Mouse (Mus musculus): Measurements from ENCODE around the gene Ghrhr. TPM values are rescaled to one million over a fixed set of nuclear protein-coding genes. Genes with fewer than 3 reads are reported as not detected.

Gene Ghrhr
- total RNA-seq, 2 experiments from 2014 or later = not detected

DNA sequence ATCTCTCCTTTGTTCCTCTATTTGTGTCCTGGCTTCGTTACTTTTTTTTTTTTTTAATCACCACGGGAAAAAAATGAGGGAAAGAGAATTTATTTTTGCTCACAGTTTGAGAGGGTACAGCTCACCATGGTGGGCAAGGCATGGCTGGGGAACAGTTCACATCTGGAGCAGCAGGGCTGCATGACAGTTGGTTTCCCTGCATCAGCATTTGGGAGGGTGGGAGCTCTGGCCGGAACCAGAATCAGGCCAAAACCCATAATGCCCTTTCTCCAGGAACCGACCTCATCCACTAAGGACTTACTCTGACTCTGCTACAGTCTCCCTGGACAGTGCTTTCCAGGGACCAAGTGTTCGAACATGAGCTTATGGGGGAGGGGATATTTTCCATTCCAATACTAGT, 13.2 kb downstream of the Ghrhr start:
- ATAC-seq (replicated peaks; ENCODE audit: poor library complexity, severe bottlenecking) = no peak

DNA sequence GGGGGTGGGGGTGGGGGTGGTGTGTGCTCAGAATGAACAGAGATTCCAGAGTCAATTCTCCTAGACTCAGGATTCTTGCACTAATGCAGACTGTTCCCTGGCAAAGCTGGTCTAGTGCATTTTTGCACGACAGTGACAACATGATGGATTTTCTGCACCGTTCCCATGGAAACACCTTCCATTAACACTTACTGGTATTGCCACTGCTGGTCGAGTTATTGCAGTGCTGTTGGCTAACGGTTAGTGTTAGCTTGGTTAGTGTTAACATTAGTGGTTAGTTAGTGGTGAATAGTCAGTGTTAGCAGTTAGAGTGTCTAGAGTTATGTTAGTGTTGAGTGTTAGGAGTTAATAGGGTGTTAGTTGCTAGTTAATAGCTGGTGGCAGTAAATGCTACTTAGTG, 15.7 kb downstream of the Ghrhr start:
- no peak for ATAC-seq (replicated peaks; ENCODE audit: poor library complexity, severe bottlenecking)

GRCm38 (mm10) chr6:55392453-55392852, 16.4 kb downstream of the Ghrhr start:
- peak; percentile 65; the same call in 1 of the 2 replicates for ATAC-seq (replicated peaks; ENCODE audit: poor library complexity, severe bottlenecking)

DNA sequence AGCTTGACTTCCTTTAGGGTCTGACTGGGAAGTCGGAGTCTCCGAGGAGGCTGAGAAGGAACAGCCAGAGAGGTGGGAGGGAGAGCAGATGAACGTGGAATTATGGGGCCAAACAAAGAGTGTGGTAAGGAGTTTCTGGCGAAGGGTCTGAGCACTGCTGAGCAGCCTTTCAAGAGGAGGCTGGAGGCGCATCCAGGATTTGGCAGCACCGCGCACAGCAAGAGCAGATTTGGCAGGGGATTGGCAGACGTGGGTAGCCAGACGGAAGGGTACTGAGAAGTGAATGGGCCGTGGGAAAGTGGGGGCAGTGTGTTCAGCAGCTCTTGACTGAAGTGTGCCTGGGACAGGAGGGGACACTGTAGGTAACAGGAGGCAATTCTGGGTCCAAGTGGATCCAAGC, 18.8 kb downstream of the Ghrhr start:
- no peak for ATAC-seq (replicated peaks; ENCODE audit: poor library complexity, severe bottlenecking)

- ATAC-seq (replicated peaks; ENCODE audit: poor library complexity, severe bottlenecking) = no peak
These were observed 20.1 kb downstream of the Ghrhr start for GRCm38 (mm10) chr6:55396176-55396575.

DNA sequence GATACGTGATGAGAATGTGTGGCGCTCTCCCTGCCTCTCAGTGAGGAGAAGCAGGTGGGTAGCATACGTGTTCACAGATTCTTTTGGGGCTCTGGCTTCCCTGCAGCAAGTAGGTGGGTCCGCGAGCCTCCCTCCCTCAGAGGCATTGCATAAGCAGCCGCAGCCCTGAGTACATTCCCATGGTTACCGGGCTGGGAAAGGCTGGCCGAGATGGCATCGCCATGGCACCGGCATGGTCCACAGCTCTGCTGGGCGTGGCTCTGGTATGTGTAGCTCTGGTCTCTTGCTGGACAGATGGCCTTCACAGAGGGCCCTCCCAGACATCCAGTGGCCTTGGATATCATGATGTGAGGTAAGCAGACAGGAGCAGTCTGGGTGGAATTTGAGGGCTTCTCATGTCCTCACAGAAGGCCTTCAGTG, 20.5 kb downstream of the Ghrhr start:
- no peak for ATAC-seq (replicated peaks; ENCODE audit: poor library complexity, severe bottlenecking)

DNA sequence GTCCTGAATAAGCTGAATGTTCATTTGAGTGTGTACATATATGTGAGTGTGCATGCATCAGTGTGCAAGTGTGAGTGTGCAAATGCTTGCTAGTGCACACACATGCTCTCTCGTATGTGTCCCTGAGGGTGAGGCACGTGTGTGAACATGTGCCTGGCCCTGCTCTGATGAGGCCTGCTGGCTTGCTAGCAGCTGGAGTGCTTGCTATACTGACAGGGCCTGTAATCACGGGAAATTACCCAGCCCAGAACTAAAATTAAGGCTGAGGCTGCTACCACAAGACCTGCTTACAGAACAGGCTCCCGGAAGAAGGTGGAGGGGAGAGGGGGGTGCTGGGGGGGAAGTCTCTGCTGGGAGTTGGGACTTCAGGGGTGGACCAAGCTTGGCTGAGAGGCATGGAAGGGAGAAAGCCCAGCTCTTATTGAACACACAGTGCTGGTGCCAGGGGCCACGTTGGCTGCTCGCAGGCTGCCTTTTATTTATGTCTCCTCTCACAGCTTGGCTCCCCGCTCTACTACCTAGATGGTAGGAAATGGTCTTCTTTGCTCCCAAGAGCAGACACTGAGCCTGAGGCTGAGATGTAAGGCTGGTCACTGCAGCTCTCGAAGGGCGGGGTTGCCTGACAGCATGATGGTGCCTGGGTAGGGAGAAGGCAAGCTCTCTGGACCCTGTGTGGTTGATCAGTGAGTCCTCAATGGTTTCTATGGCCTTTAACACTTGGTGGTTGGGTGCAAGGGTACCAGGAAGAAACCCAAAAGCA, 23.0 kb downstream of the Ghrhr start:
- no peak for ATAC-seq (replicated peaks; ENCODE audit: poor library complexity, severe bottlenecking)

- no peak for ATAC-seq (replicated peaks; ENCODE audit: poor library complexity, severe bottlenecking)
These were observed 23.8 kb downstream of the Ghrhr start for GRCm38 (mm10) chr6:55399910-55400309.

GRCm38 (mm10) chr6:55402041-55402776, 26.1 kb downstream of the Ghrhr start:
- no peak for ATAC-seq (replicated peaks; ENCODE audit: poor library complexity, severe bottlenecking)

- no peak for ATAC-seq (replicated peaks; ENCODE audit: poor library complexity, severe bottlenecking)
These were observed 27.6 kb downstream of the Ghrhr start for GRCm38 (mm10) chr6:55403411-55404309.

DNA sequence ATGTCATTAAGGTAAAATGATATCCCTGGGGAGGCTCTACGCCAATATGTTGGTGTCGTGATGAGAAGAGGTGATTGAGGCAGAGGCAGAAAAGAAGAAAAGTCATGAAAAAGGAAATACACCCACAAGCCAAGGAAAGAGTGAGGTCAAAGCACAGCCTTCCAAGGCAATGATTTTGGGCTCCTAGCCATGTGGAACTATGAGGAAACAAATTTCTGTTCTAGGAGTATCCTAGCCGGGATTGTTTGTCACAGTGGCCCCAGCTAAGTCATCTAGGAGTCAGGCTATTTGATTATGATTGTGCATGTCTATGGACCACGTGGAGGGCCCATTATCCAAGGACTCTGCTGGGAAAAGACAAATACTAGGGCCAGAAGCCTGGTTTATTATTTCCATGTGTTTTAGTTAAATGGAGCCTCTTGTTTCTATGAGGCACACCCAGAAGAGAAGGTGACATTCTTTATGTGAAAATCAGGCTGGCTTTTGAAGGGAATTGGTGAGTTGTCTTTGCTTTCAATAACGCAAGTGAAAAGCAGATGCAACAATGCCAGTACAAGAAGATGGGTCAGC, 28.4 kb downstream of the Ghrhr start:
- ATAC-seq (replicated peaks; ENCODE audit: poor library complexity, severe bottlenecking) = no peak

GRCm38 (mm10) chr6:55407345-55407744, 31.2 kb downstream of the Ghrhr start:
- no peak for ATAC-seq (replicated peaks; ENCODE audit: poor library complexity, severe bottlenecking)

- ATAC-seq (replicated peaks; ENCODE audit: poor library complexity, severe bottlenecking) = no peak
These were observed 34.2 kb downstream of the Ghrhr start for GRCm38 (mm10) chr6:55410119-55410775.

DNA sequence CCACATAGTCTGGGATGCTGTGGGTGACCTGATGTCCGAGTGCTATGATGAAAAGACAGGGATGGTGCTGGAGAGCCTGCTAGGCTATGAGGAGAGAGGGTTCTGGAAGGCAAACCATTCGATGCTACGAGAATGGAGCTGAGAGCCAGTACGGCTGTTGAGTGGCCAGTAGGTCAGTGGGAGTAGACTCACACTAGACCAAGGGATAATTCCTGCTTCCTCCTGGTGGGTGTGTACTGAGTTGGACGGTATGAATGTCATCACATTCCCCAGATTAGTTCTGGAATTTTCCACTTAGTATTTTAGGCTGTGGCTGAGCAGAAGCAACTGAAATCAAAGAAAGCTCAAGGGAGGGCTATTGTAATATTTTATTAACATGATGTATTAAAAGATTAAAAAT, 34.9 kb downstream of the Ghrhr start:
- ATAC-seq (replicated peaks; ENCODE audit: poor library complexity, severe bottlenecking) = no peak

DNA sequence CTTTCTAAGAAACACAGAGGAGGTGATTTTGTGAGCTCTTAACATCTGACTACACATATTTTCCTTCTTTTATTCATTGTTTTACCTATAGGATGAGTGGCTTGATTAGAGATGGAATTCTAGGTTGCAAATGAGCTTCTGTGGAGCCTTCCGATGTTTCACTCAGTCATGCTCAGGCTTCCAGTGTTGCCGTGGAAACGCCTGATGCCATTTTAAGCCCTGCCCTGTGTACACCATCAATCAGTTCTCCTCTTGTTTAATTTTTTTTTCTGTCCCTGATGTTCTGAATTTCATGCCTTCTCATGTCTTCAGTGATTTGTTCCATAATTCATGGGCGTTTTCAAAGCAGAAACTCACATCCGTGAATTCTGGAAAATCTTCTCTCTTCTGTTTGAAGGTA, 40.1 kb downstream of the Ghrhr start:
- no peak for ATAC-seq (replicated peaks; ENCODE audit: poor library complexity, severe bottlenecking)

- no peak for ATAC-seq (replicated peaks; ENCODE audit: poor library complexity, severe bottlenecking)
These were observed 42.8 kb downstream of the Ghrhr start for GRCm38 (mm10) chr6:55418746-55419410.

DNA sequence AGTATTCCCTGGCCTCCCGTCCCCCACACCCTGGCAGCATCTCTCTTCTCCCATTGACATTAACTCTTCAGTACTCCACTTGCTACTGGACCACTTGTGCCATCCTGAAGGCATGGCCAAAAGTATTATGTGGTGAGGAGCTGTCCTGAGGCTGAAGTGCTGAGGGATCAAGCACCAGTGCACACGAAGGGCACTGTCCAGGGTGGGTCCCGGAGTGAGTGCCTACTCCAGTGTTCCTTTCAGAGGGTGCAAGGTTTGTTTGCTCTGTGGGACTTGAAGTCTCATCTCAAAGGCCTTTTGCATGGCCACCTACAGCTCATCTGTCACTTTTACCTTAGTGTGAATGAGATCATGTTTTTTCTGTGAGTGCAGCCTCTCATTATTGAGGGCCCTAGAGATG, 44.3 kb downstream of the Ghrhr start:
- no peak for ATAC-seq (replicated peaks; ENCODE audit: poor library complexity, severe bottlenecking)

- ATAC-seq (replicated peaks; ENCODE audit: poor library complexity, severe bottlenecking) = no peak
These were observed 44.8 kb downstream of the Ghrhr start for GRCm38 (mm10) chr6:55420869-55421361.

- ATAC-seq (replicated peaks; ENCODE audit: poor library complexity, severe bottlenecking) = no peak
These were observed 56.0 kb downstream of the Ghrhr start for GRCm38 (mm10) chr6:55432121-55432520.

Measured in granulocyte monocyte progenitor cell, adult 5-6 weeks (primary cell).